Mouse (Mus musculus): ENCODE results near the gene Slc23a3. TPM values are rescaled to one million over a fixed set of nuclear protein-coding genes. Genes with fewer than 3 reads are reported as not detected.
A peak's percentile ranks its signal among the peaks of the same experiment; 100 is the strongest.

Slc23a3 gene
- polyA plus RNA-seq (2017; shearing (Covaris generic)): under 1 TPM in 1 of 2 experiments, not detected in 1; 0.20 TPM

GRCm38 (mm10) chr1:75133421-75134207, at the start of gene Slc23a3:
Gene Slc23a3 (minus strand): TSS chr1:75133890.
- ATAC-seq: no peak

GRCm38 (mm10) chr1:75182160-75182559, 48.5 kb upstream of the Slc23a3 start:
- no peak for ATAC-seq

GRCm38 (mm10) chr1:75181377-75181870, 47.7 kb upstream of the Slc23a3 start:
- ATAC-seq: no peak

GRCm38 (mm10) chr1:75180741-75181140, 47.1 kb upstream of the Slc23a3 start:
- ATAC-seq: no peak

- ATAC-seq: peak; percentile 91
These were observed 46.5 kb upstream of the Slc23a3 start, which contains the start of gene Abcb6 for GRCm38 (mm10) chr1:75180105-75180590. Gene Abcb6 (minus strand): TSS chr1:75180392.

GRCm38 (mm10) chr1:75179334-75180104, 45.8 kb upstream of the Slc23a3 start:
- ATAC-seq: peak; percentile 40

GRCm38 (mm10) chr1:75168472-75169464, 35.1 kb upstream of the Slc23a3 start, which contains the start of gene Zfand2b:
Gene Zfand2b (plus strand): TSS chr1:75168646.
- ATAC-seq: peak; percentile 91

GRCm38 (mm10) chr1:75168093-75168471, 34.4 kb upstream of the Slc23a3 start:
- no peak for ATAC-seq

- ATAC-seq: no peak
These were observed 26.5 kb upstream of the Slc23a3 start for GRCm38 (mm10) chr1:75160256-75160617.

- ATAC-seq: no peak
These were observed 26.0 kb upstream of the Slc23a3 start for GRCm38 (mm10) chr1:75159540-75160255.

GRCm38 (mm10) chr1:75158990-75159389, 25.3 kb upstream of the Slc23a3 start:
- no peak for ATAC-seq

GRCm38 (mm10) chr1:75155837-75156236, 22.1 kb upstream of the Slc23a3 start:
- ATAC-seq: no peak

- no peak for ATAC-seq
These were observed 15.0 kb upstream of the Slc23a3 start for GRCm38 (mm10) chr1:75148727-75149126.

GRCm38 (mm10) chr1:75147411-75148135, 13.9 kb upstream of the Slc23a3 start:
- no peak for ATAC-seq

- ATAC-seq: no peak
These were observed 11.9 kb upstream of the Slc23a3 start for GRCm38 (mm10) chr1:75145589-75145988.

- peak; percentile 77 for ATAC-seq
These were observed 8.9 kb upstream of the Slc23a3 start, which contains the start of the genes Cnppd1 and Retreg2 for GRCm38 (mm10) chr1:75142301-75143261. Gene Cnppd1 (minus strand): TSS chr1:75142711. Gene Retreg2 (plus strand): TSS chr1:75142778.

GRCm38 (mm10) chr1:75141486-75142190, 7.9 kb upstream of the Slc23a3 start:
- ATAC-seq: peak; percentile 61

GRCm38 (mm10) chr1:75140601-75141190, 7.0 kb upstream of the Slc23a3 start:
- no peak for ATAC-seq

Measured in CD4-positive, CD25-positive, alpha-beta regulatory T cell, adult 4 months (primary cell).